Mouse (Mus musculus): ENCODE data around the gene Txndc2.

DNA sequence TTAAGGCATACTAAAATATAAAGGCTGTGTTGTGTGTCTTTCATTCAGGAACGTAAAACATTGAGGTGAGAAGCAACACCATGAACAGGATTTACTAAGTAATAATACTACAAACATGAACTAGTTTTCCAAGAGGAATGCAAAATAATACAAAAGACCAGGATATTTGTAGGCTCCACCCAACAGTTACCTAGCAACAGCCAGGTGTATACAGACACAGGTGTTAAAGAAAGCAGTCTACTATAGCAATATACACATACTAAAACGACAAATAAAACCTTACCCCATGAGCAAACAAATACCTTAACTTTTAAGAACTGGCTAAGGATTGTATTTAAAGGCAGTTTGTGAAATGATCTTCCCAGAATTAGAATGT is 33.7 kb downstream of the Txndc2 start:
- TF ChIP-seq CTCF (IDR thresholded peaks at IDR 0.05) (no peak), EP300 (IDR thresholded peaks at IDR 0.05; ENCODE audit: insufficient read depth, low read depth, low read length) (no peak), POLR2A (IDR thresholded peaks at IDR 0.05; ENCODE audit: insufficient read depth, low read depth, low read length) (no peak)
